Mouse (Mus musculus) kidney, adult 11 months (tissue): Measurements from ENCODE around the gene Nedd9.

Experiments
- DNase-seq: peaks from one replicate; pipeline ENCODE4 v3.0.0; 2022

The Nedd9 gene

GRCm38 (mm10) chr13:41491522-41491921, 4.4 kb upstream of the Nedd9 start:
- DNase-seq: no peak

- DNase-seq: no peak
Measured at GRCm38 (mm10) chr13:41490282-41490681, 3.1 kb upstream of the Nedd9 start.

- no peak for DNase-seq
Measured at GRCm38 (mm10) chr13:41489705-41490275, 2.6 kb upstream of the Nedd9 start.

- no peak for DNase-seq
Measured at GRCm38 (mm10) chr13:41487409-41487743, 214 bp upstream of the Nedd9 start.

- no peak for DNase-seq
Measured at GRCm38 (mm10) chr13:41483966-41484365, 3.2 kb downstream of the Nedd9 start.

GRCm38 (mm10) chr13:41482408-41483011, 4.7 kb downstream of the Nedd9 start:
- no peak for DNase-seq

GRCm38 (mm10) chr13:41479737-41480435, 7.3 kb downstream of the Nedd9 start:
- DNase-seq: no peak

- DNase-seq: peak; percentile 58
Measured at GRCm38 (mm10) chr13:41476216-41476615, 10.9 kb downstream of the Nedd9 start.

- DNase-seq: no peak
Measured at GRCm38 (mm10) chr13:41474365-41474764, 12.8 kb downstream of the Nedd9 start.

- DNase-seq: no peak
Measured at GRCm38 (mm10) chr13:41473504-41473903, 13.7 kb downstream of the Nedd9 start.

- DNase-seq: no peak
Measured at GRCm38 (mm10) chr13:41472878-41473424, 14.2 kb downstream of the Nedd9 start.

- no peak for DNase-seq
Measured at GRCm38 (mm10) chr13:41468277-41468676, 18.9 kb downstream of the Nedd9 start.

GRCm38 (mm10) chr13:41467036-41467435, 20.1 kb downstream of the Nedd9 start:
- peak; percentile 48 for DNase-seq

- DNase-seq: no peak
Measured at GRCm38 (mm10) chr13:41466616-41467015, 20.5 kb downstream of the Nedd9 start.

- DNase-seq: peak; percentile 71
Measured at GRCm38 (mm10) chr13:41466191-41466590, 21.0 kb downstream of the Nedd9 start.

GRCm38 (mm10) chr13:41461418-41461817, 25.7 kb downstream of the Nedd9 start:
- no peak for DNase-seq

GRCm38 (mm10) chr13:41459683-41460286, 27.4 kb downstream of the Nedd9 start:
- DNase-seq: no peak

GRCm38 (mm10) chr13:41458709-41459108, 28.5 kb downstream of the Nedd9 start:
- no peak for DNase-seq

- no peak for DNase-seq
Measured at GRCm38 (mm10) chr13:41457798-41458390, 29.3 kb downstream of the Nedd9 start.

- no peak for DNase-seq
Measured at GRCm38 (mm10) chr13:41457030-41457797, 29.9 kb downstream of the Nedd9 start.

GRCm38 (mm10) chr13:41456292-41457029, 30.7 kb downstream of the Nedd9 start:
- no peak for DNase-seq
